Comparison of ENCODE assay signal across 11 mouse cellular contexts in the genomic region with DNA sequence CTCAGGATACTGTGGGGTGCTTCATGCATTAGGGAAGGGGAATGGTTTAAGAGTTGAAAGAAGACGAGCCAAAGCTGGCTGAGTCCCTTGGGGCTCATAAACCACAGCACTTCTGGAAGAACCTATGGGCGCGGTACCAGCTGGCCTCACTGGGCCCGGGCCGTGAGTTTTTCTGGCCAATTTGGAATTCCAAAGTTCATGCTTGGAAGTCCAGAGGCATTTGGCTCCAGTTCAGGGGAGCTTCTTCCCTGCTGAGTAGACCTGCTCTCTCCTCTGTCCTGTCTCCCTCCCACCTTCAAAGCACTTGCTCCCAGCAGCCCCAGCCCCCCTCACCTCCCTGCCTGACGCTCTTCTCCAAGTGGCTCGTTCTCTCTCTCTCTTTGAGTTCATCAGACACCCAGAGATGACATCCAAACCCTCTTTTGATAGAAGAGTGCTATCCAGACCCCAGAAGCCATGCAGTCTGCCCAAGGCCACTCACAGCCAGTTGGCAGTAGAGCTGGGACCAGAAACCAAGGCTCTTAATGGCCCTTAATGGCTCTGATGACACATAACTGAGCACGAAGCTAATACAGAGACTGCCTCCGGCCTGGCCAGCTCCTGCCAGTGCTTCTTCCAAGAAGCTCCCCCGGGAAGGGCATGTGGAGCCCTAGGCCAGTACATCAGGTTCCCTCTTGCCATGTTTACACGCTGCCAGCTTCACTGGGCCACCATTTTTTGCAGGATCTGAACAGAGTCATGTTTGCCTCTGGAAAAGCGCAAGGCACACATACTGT.
DNase-seq lines count a peak whose midpoint lies in the region; ATAC-seq and TF ChIP-seq lines count a peak whose summit lies in the region.
"Had no signal": no experiment of that assay in that cellular context is flagged by ENCODE, and none has a peak within 500 bp of the region (broad histone marks: within the 10 kb centered on the region; RNA-seq: fewer than 3 reads in every experiment).

No protein-coding gene starts in this region.

- no peaks in the 10 kb centered on the region for H3K9me3 ChIP-seq in forebrain, embryonic 12.5 days
- no peaks in the 10 kb centered on the region for H3K9me3 ChIP-seq in forebrain, postnatal 0 days (ENCODE audit: low read length)
- no peaks in the 10 kb centered on the region for H3K9me3 ChIP-seq in neural tube, embryonic 12.5 days
- H3K9me3 ChIP-seq in hindbrain, embryonic 12.5 days (replicated peaks), result no peaks in the 10 kb centered on the region
- H3K9me3 ChIP-seq: embryonic facial prominence, embryonic 12.5 days; lung, embryonic 15.5 days had no signal

- H3K27ac ChIP-seq in forebrain, embryonic 12.5 days, result 0 out of 2 replicates have a peak overlapping the region, but pooled peaks have one; percentile 42
- H3K27ac ChIP-seq in forebrain, postnatal 0 days (ENCODE audit: low read depth, low read length), result no peak overlapping the region
- 0 out of 2 replicates have a peak overlapping the region, but pooled peaks have one; percentile 2 for H3K27ac ChIP-seq in neural tube, embryonic 12.5 days
- H3K27ac ChIP-seq in hindbrain, embryonic 12.5 days, result peak overlapping the region; percentile 64
- H3K27ac ChIP-seq: lung, embryonic 15.5 days had no signal

- peaks cover 83% of the 10 kb centered on the region for H3K4me1 ChIP-seq in forebrain, embryonic 12.5 days
- H3K4me1 ChIP-seq in forebrain, postnatal 0 days (ENCODE audit: insufficient read depth), result peaks cover 9% of the 10 kb centered on the region; the same call in 1 of the 2 replicates
- H3K4me1 ChIP-seq in neural tube, embryonic 12.5 days, result peaks cover 52% of the 10 kb centered on the region
- H3K4me1 ChIP-seq in hindbrain, embryonic 12.5 days, result peaks cover 76% of the 10 kb centered on the region

- no peak overlapping the region; the same call in 1 of the 2 replicates for H3K9ac ChIP-seq in forebrain, embryonic 12.5 days
- no peak overlapping the region for H3K9ac ChIP-seq in forebrain, postnatal 0 days
- H3K9ac ChIP-seq in neural tube, embryonic 12.5 days, result no peak overlapping the region
- no peak overlapping the region for H3K9ac ChIP-seq in hindbrain, embryonic 12.5 days
- H3K9ac ChIP-seq: embryonic facial prominence, embryonic 12.5 days; lung, embryonic 15.5 days had no signal

- ATAC-seq in forebrain, embryonic 12.5 days (ENCODE audit: low FRiP score), result no peak
- no peak for ATAC-seq in forebrain, postnatal 0 days
- ATAC-seq in neural tube, embryonic 12.5 days (ENCODE audit: low FRiP score, low read depth), result no peak
- no peak for ATAC-seq in hindbrain, embryonic 12.5 days (ENCODE audit: low FRiP score)

- H3K36me3 ChIP-seq in forebrain, embryonic 12.5 days (replicated peaks), result peaks cover 4% of the 10 kb centered on the region; the same call in 1 of the 2 replicates
- H3K36me3 ChIP-seq in forebrain, postnatal 0 days (ENCODE audit: insufficient read depth), result no peaks in the 10 kb centered on the region
- 0 out of 2 replicates have a peak, but pooled peaks cover 3% of the 10 kb centered on the region for H3K36me3 ChIP-seq in neural tube, embryonic 12.5 days
- no peaks in the 10 kb centered on the region for H3K36me3 ChIP-seq in hindbrain, embryonic 12.5 days
- H3K36me3 ChIP-seq: embryonic facial prominence, embryonic 12.5 days; lung, embryonic 15.5 days had no signal

- no peak overlapping the region for H3K4me2 ChIP-seq in forebrain, embryonic 12.5 days
- H3K4me2 ChIP-seq in forebrain, postnatal 0 days (ENCODE audit: low read depth), result no peak overlapping the region
- H3K4me2 ChIP-seq in neural tube, embryonic 12.5 days (replicated peaks), result no peak overlapping the region
- no peak overlapping the region for H3K4me2 ChIP-seq in hindbrain, embryonic 12.5 days (replicated peaks)
- H3K4me2 ChIP-seq: embryonic facial prominence, embryonic 12.5 days; lung, embryonic 15.5 days had no signal

- DNase-seq in forebrain, postnatal 0 days, result no peak
- DNase-seq in neural tube, embryonic 10.5 days (ENCODE audit: extremely low spot score, low spot score), result no peak
- peak; percentile 79 for DNase-seq in skeletal muscle tissue, adult 2 months (ENCODE audit: low read depth, low spot score)
- no peak for DNase-seq in embryo, embryonic 11 days
- no peak for DNase-seq in lung, postnatal 14 days
- DNase-seq: heart, postnatal 14 days had no signal

- WGBS in forebrain, embryonic 12.5 days, result 93% methylated on average over 12 of the region's 12 CpGs
- WGBS in forebrain, postnatal 0 days, result 83% methylated on average over 12 of the region's 12 CpGs
- WGBS in neural tube, embryonic 12.5 days, result 77% methylated on average over 12 of the region's 12 CpGs
- whole genome bisulfite sequencing in hindbrain, embryonic 12.5 days, result 82% methylated on average over 12 of the region's 12 CpGs

- no peaks in the 10 kb centered on the region for H3K27me3 ChIP-seq in forebrain, embryonic 12.5 days
- H3K27me3 ChIP-seq in forebrain, postnatal 0 days (ENCODE audit: insufficient read depth, low read length), result no peaks in the 10 kb centered on the region
- no peaks in the 10 kb centered on the region for H3K27me3 ChIP-seq in neural tube, embryonic 12.5 days (replicated peaks)
- H3K27me3 ChIP-seq in hindbrain, embryonic 12.5 days, result no peaks in the 10 kb centered on the region
- H3K27me3 ChIP-seq: embryonic facial prominence, embryonic 12.5 days; lung, embryonic 15.5 days had no signal

- no peak overlapping the region for H3K4me3 ChIP-seq in forebrain, embryonic 12.5 days (replicated peaks)
- H3K4me3 ChIP-seq in forebrain, postnatal 0 days (ENCODE audit: low read depth, low read length), result no peak overlapping the region
- H3K4me3 ChIP-seq in neural tube, embryonic 12.5 days, result no peak overlapping the region
- no peak overlapping the region for H3K4me3 ChIP-seq in hindbrain, embryonic 12.5 days
- H3K4me3 ChIP-seq: embryonic facial prominence, embryonic 12.5 days; lung, embryonic 15.5 days had no signal

- TF ChIP-seq CTCF in forebrain, postnatal 0 days (IDR thresholded peaks at IDR 0.05; ENCODE audit: low read depth), result no peak
